Mouse (Mus musculus) lung, postnatal 0 days (tissue): ENCODE data around the gene Serpinb9c. TPM values are rescaled to one million over a fixed set of nuclear protein-coding genes. Genes with fewer than 3 reads are reported as not detected.

ENCODE experiments used
- ATAC-seq: fragments of 200-750 bp; cut with Nextera tagmentation; 2 replicates; pipeline ENCODE4 v1.8.0; 2017; ENCODE audit warnings: moderate library complexity
- DNase-seq: peaks from one replicate; pipeline ENCODE4 v3.0.0-alpha.2; 2016; ENCODE audit warnings: low spot score
- H3K27ac ChIP-seq: fragments of 300-500 bp; sonication (generic); 2 replicates; pipeline ENCODE4 v1.5.1; 2014; ENCODE audit warnings: antibody characterized with exemption, mild to moderate bottlenecking, low read length, mixed read lengths
- H3K27me3 ChIP-seq: fragments of 300-500 bp; sonication (generic); replicated peaks from 2 replicates; pipeline ENCODE4 v1.6.1; 2014; ENCODE audit warnings: low read length, mixed read lengths; ENCODE audit not compliant: insufficient read depth
- H3K36me3 ChIP-seq: fragments of 300-500 bp; sonication (generic); 2 replicates; pipeline ENCODE4 v1.6.1; 2014; ENCODE audit warnings: low read length, mixed read lengths; ENCODE audit not compliant: insufficient read depth
- H3K4me1 ChIP-seq: fragments of 300-500 bp; sonication (generic); 2 replicates; pipeline ENCODE4 v1.6.1; 2014; ENCODE audit warnings: antibody characterized with exemption, low read depth, low read length, mixed read lengths; ENCODE audit not compliant: insufficient read depth
- H3K4me2 ChIP-seq: fragments of 300-500 bp; sonication (generic); replicated peaks from 2 replicates; pipeline ENCODE4 v1.6.1; 2014; ENCODE audit warnings: low read depth, mild to moderate bottlenecking, low read length, moderate library complexity, mixed read lengths
- H3K4me3 ChIP-seq: fragments of 300-500 bp; sonication (generic); 2 replicates; pipeline ENCODE4 v1.5.1; 2014; ENCODE audit warnings: low read depth, low read length
- H3K9ac ChIP-seq: fragments of 300-500 bp; sonication (generic); replicated peaks from 2 replicates; pipeline ENCODE4 v1.6.1; 2014; ENCODE audit warnings: low read depth, mild to moderate bottlenecking
- H3K9me3 ChIP-seq: fragments of 300-500 bp; sonication (generic); 2 replicates; pipeline ENCODE4 v1.6.1; 2016; ENCODE audit warnings: low read length, mixed read lengths
- CTCF ChIP-seq: IDR thresholded peaks from 2 replicates; pipeline ENCODE4 v1.5.1; 2016; ENCODE audit warnings: antibody characterized with exemption, mild to moderate bottlenecking
- EP300 ChIP-seq: IDR thresholded peaks from 2 replicates; pipeline ENCODE4 v1.6.1; 2016; ENCODE audit warnings: antibody characterized with exemption, mild to moderate bottlenecking, control low read depth
- polyA plus RNA-seq: library from polyadenylated mRNA; unstranded; fragments of >200 nt; fragmentation: Nextera tagmentation; extraction: Ambion mirVana; gene quantifications from 2 replicates; pipeline ENCODE4 v1.2.1, GENCODE M21; 2015

Gene Serpinb9c
- polyA plus RNA-seq, 1 experiment from 2014 or later: not detected

- Histone ChIP-seq H3K9me3 (no peaks in the 10 kb centered on the region), H3K4me1 (no peaks in the 10 kb centered on the region), H3K4me2 (no peak overlapping the region), H3K36me3 (no peaks in the 10 kb centered on the region), H3K4me3 (no peak overlapping the region), H3K9ac (no peak overlapping the region), H3K27ac (no peak overlapping the region), H3K27me3 (no peaks in the 10 kb centered on the region)
- no peak for TF ChIP-seq EP300
- TF ChIP-seq CTCF: no peak
- DNase-seq (no peak), ATAC-seq (no peak)
These were observed 53.9 kb downstream of the Serpinb9c start for GRCm38 (mm10) chr13:33105626-33106025.

Other genes with a start within 250 kb of the Serpinb9c start
- 232 and 253 TPM in 2 replicates for gene Serpinb6b, start 194.5 kb downstream of the Serpinb9c start, polyA plus RNA-seq
- gene Serpinb9, start 156.5 kb downstream of the Serpinb9c start, polyA plus RNA-seq: 75.2 and 83.1 TPM in 2 replicates
- gene Serpinb9b, start 132.3 kb downstream of the Serpinb9c start, polyA plus RNA-seq: 1.9 and 3.1 TPM in 2 replicates
- gene Serpinb1b, start 81.2 kb downstream of the Serpinb9c start, polyA plus RNA-seq: 0.63 and 0.69 TPM in 2 replicates
- not detected in 2 replicates for gene Serpinb9d, start 33.2 kb upstream of the Serpinb9c start, polyA plus RNA-seq
- not detected in 2 replicates for gene Serpinb9e, start 89.9 kb upstream of the Serpinb9c start, polyA plus RNA-seq
- gene Serpinb9f, start 164.3 kb upstream of the Serpinb9c start, polyA plus RNA-seq: not detected in 2 replicates
- not detected in 2 replicates for gene Gm11397, start 236.0 kb upstream of the Serpinb9c start, polyA plus RNA-seq